Mouse (Mus musculus) kidney, adult 2 months (tissue): ENCODE data around the gene Prkd3.

Source experiments
- CTCF ChIP-seq: fragments of 200-500 bp; conservative IDR thresholded peaks from 2 replicates; pipeline ENCODE4 v1.5.1; 2011; ENCODE audit warnings: low read depth, mild to moderate bottlenecking, control low read depth, low read length, moderate library complexity, mixed read lengths; ENCODE audit not compliant: insufficient read depth, insufficient read length
- POLR2A ChIP-seq: fragments of 200-500 bp; IDR thresholded peaks from one replicate; pipeline ENCODE4 v1.6.1; 2011; ENCODE audit warnings: low read depth, low read length, control low read depth

DNA sequence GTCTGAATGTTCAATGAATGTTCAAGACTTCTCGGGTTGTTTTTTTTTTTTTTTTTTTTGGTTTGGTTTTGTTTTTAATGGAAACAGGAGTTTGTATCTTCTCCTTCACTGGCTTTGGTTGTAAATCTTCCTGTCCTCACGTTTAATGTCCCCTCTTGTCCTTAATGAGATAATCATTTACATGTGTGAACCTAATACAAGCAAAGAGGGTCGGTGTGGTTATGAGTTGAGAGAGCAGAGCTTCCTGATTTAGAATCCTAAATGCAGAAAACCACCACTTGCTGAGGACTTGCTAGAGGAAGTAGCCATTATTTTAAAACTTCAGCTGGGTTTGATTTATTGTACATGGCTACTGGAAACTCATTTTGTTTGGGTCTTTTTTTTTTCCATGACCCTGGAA, 2.1 kb upstream of the Prkd3 start:
- TF ChIP-seq CTCF (no peak), POLR2A (no peak)
